Mouse (Mus musculus) layer of hippocampus, adult 2 months (tissue): ENCODE measurements at regions not wholly inside any gene's neighbourhood (a gene's known extent, or its start where the extent isn't known, plus 50 kb on each side); places are given as distances from the start of the nearest gene placed in this dataset.
A peak's percentile ranks its signal among the peaks of the same experiment; 100 is the strongest.
"Not testable (repeated sequence)": the region's sequence is repeated elsewhere in the genome, so short reads cannot be mapped to it uniquely, and the experiment has no call there.

Experiments
- DNase-seq, 2 experiments: peaks; one replicate each; pipeline ENCODE4 v3.0.0; 2022; ENCODE audit warnings: low spot score in 2 of 2
- H3K27ac ChIP-seq: fragments of 200-600 bp; 2 replicates; pipeline ENCODE4 v1.8.1; 2022
- H3K4me3 ChIP-seq: fragments of 200-600 bp; 2 replicates; pipeline ENCODE4 v1.8.1; 2022; ENCODE audit warnings: mild to moderate bottlenecking
- CTCF ChIP-seq: fragments of 200-600 bp; conservative IDR thresholded peaks from 2 replicates; pipeline ENCODE4 v1.8.1; 2022; ENCODE audit warnings: antibody characterized with exemption, mild to moderate bottlenecking, moderate library complexity

DNA sequence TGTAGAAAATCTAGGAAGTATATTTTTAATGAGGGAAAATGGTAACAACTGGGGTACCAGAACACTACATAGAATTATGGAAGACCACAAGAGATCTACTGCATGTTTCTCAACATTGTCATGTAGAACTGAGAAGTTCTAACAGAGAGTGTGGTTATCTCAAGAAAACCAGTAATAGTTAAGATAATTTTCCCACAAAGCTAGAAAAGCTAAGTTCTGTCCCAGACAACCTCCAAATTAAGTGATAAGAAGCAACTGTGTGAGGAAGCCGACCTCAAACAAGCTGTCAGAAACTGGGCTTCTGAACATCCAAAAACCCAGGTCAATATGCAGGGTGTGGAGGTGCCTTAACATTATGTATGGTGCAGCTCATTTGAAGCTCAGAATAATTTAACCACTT, 261.4 kb upstream of the Speer4f2 start:
- no peak for DNase-seq
- no peak overlapping the region for H3K27ac ChIP-seq
- no peak for TF ChIP-seq CTCF
- H3K4me3 ChIP-seq = no peak overlapping the region

DNA sequence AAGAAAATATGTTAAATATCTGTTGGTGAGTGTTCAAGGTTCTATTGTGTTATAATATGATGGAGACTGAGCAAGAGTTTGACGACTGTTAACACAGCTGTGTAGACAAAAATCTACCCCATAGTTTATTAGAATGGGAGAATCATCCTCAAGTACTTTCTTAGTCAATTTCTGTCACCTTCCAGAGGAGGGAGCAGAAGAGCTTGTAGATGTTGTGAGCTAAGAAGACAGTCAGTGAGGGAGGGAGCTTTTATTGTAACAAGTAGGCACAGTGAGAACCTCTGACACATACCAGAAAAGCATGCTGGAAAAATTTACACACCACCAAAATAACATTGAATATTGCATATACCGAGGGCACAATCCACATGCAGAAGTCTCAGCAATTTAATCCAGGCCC, 261.0 kb upstream of the Speer4f2 start:
- TF ChIP-seq CTCF = peak; percentile 73
- DNase-seq = no peak
- H3K27ac ChIP-seq = no peak overlapping the region
- no peak overlapping the region for H3K4me3 ChIP-seq

DNA sequence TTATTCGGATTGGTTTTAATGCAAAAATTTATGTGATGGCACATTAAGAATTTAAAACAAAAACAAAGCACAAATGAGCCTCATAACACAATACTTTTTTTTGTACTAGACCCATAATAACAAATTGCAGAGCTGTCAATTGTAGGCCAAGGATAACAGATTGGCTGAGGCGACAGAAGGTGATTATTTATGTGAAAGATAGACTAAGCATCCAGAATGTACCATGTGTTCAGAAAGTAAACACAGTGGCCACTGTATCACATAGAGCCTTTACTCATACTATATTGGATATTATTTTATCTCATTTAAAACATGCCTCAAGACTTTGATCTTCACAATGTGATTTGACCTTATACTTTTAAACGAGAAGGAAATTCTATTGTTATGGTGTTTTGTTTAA, 257.9 kb upstream of the Speer4f2 start:
- peak; percentile 11 to 16 for DNase-seq
- no peak for TF ChIP-seq CTCF
- no peak overlapping the region for H3K27ac ChIP-seq
- no peak overlapping the region for H3K4me3 ChIP-seq

DNA sequence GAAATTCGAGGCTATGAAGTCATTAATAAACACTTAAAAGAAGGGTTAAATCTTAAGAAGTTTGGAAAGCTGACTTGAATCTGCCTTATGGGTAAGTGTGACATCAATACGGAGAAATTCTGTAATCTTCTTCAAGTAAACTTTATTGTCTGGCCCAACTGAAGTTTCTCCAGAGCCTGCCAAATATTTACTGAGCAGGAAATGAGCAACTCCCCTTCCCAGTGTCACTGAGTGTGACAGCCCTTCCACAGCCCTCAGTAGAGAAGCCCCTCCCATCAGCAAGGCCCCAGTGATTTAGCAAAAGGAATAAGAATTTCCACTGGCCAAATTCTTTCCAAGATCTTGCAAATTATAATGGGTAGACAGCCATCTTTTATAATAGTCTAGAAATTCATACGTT, 256.9 kb upstream of the Speer4f2 start:
- DNase-seq = no peak
- no peak for TF ChIP-seq CTCF
- H3K27ac ChIP-seq = no peak overlapping the region
- H3K4me3 ChIP-seq = no peak overlapping the region

DNA sequence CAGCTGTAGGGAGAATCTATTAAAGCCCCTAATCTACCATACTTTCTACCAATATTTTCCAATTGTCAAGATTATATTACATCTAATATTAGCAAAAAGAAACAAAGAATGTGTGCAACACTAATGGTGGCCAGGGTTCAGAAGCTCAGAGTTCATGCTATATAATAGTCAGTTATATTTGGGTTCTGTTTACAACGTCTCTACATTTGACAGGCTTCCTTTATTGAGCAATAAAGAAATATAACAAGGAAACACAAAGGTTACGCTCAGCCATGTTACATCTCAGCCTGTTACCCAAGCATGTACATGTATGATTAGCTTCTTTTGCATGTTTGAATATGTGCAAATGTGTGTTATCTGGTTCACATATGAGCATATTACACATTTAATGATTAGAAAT, 247.7 kb upstream of the Speer4f2 start:
- no peak overlapping the region for H3K27ac ChIP-seq
- no peak overlapping the region for H3K4me3 ChIP-seq
- DNase-seq = no peak
- no peak for TF ChIP-seq CTCF

DNA sequence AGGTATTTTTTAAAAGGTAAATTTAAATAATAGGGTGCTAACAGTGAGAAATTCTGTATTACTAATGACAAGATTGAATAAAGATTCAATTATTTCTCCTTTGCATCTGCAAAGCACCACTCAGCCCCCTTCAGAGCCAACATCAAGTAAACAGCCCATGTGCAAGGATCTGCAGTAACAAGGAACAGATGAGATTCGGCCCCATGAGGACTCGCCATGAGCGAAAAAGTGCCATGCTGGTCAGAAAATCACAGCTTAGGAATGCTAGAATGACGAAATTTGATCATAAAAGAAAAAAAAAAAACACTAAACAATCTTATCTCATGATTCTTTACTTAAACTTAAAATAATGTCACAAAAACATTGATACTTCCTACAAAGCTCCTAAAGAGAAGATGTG, 245.5 kb upstream of the Speer4f2 start:
- Histone ChIP-seq H3K27ac (no peak overlapping the region), H3K4me3 (no peak overlapping the region)
- TF ChIP-seq CTCF = no peak
- DNase-seq = no peak

DNA sequence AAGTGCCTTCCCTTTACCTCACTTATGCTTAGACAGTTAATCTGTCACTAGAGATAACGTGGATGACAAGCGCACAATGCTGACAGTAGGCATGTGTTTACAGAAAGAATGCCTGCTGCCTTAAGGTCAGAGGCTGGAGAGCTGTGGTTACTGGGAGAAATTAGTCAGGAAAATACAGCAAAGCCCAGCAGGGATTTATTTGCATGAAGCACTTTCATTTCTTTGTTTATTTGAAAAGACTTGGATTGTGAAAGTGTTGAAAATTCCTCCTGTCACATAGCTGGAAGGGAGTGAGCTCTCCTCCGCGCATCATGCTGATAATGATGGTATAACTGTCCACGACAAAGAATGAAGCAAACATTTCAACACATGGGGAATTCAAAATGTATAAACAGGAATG, 237.5 kb upstream of the Speer4f2 start:
- TF ChIP-seq CTCF = no peak
- no peak overlapping the region for H3K4me3 ChIP-seq
- H3K27ac ChIP-seq = no peak overlapping the region

DNA sequence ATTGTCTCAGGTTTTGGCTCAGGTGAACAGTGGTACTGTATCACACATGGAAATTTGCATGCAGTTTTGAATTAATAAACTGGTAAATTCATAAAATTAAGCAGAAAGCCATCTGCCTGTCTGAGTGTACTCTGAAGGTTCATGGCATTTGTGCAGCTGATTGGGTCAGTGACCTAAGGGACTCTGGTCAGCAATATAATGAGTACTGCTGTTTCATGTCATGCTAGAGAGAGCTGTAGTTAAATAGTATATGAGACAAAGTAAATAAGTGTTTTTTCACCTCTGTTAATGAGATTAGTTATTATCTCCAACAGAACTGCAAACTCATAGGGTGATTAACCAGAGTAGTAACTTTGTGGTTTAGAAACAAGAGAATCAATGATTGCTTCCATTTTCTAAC, 231.4 kb upstream of the Speer4f2 start:
- TF ChIP-seq CTCF = no peak
- Histone ChIP-seq H3K27ac (no peak overlapping the region), H3K4me3 (no peak overlapping the region)
- no peak for DNase-seq

More for the DNA sequence above, 237.5 kb upstream of the Speer4f2 start:
- no peak for DNase-seq

DNA sequence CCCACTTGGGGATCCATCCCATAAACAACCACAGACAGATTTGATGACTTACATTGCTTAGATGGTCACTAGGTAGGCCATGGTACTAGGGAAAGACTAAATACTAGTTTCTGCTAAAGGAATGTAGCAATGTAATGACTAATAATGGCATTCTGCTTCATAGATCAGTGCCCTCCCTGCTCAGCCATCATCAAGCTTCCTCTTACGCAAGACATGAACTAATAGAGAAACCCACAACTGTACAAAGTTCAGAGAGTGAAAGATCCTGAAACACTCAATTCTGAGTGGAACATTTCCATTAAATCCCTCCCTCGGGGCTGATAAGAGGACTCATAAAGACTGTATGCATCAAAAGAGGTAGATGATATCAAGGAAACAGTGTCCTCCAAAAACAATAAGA, 198.4 kb upstream of the Speer4f2 start:
- Histone ChIP-seq H3K4me3 (no peak overlapping the region), H3K27ac (no peak overlapping the region)
- no peak for TF ChIP-seq CTCF
- DNase-seq = no peak

DNA sequence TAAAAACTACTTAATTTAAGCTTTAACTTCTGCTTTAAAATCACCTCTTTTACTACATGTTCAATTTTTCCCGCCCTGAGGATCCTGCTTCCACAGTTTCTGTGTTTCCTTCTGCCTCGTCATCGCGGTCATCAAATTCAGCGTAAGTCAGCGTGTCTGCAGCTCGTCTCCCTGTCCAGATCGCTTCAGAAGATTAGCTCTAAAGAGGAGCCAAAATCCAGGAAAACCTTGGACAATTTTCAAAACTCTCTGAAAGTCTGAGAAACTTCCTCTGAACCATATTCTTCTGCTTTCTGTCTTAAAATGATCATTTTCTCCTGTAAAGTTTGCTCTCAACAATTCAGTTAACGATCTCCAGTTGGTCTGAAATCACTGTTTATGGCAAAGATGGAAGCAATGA, 196.2 kb upstream of the Speer4f2 start:
- TF ChIP-seq CTCF = no peak
- no peak for DNase-seq
- Histone ChIP-seq H3K27ac (no peak overlapping the region), H3K4me3 (no peak overlapping the region)

DNA sequence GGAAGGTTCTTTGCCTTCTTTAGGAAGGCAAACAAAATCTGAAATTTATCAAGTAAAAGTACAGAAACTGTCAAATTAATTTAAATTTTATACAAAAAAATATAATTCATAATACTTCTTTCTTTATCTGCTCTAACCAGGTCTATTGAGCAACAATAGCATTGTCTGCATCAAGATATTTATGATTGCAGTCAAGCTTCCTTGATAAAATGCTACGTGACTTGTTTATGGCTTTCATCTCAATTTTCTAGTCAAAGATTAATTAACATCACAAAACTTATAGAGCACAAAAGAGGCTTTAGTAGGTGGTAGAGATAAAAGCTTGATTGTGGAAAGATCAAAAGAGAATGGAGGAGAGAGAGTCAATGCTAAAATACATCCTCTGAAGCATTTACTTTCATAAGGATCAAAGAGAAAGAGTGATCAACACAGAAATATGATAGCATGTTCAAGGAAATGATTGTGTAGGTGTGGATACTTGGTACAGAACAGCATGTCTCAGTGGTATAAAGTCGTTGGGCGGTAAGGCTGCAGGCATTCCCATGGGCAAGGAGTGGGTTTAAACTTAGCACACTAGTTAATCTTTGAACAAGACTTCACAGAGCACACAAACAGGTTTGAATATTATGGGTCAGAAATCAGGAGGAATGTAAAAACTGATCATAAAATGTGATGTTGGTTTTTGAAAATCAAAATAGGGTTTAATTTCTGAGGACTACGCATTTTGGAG, 164.3 kb upstream of the Speer4f2 start:
- TF ChIP-seq CTCF = no peak
- Histone ChIP-seq H3K4me3 (no peak overlapping the region), H3K27ac (no peak overlapping the region)
- no peak for DNase-seq

DNA sequence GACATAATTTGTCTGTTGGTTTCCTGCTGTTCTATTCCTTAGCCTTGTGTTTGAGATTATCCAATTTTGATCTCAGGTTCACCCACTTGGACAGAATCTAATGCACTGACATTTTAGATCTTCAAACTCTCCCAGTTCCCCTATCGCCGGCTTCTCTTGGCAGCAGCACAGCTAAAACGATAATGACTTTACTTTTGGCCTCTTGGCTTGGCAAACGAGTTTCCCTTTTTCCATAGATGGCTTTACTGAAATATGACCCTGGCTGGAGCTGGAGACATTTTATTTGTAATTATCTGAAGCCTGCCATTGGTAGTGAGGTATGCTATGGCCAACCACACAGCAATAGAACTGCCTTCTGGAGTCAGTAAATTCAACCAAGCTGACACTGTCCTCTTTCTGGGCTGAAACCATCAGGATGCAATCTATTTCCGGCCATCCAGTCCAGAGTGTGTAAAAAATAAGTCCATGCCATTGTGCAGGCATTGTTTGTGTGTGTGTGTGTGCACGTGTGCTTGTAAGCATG, 162.2 kb upstream of the Speer4f2 start:
- H3K27ac ChIP-seq = no peak overlapping the region
- DNase-seq = no peak
- H3K4me3 ChIP-seq = no peak overlapping the region
- no peak for TF ChIP-seq CTCF

DNA sequence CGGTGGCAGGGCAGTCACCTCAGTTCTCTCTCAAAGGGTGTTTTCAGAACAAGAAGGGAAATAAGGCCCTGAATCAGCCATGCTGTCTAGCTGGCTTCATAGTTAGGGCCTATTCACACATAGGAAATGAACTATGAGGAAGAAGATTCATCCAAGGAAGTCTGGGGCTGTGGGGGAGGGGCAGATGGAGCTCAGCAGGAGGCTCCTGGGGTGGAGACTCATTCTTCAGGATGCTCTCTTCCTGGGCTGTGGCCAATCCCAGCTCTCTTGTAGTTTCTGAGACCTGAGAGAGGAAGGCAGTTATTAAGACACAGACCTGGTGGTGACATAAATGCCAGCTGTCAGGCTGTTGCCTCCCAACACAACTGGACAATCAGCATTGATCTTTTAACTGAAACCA, 149.4 kb upstream of the Speer4f2 start:
- not testable (repeated sequence) for H3K4me3 ChIP-seq, H3K27ac ChIP-seq, DNase-seq
